Mouse (Mus musculus): ENCODE results near the gene Pde5a.

DNA sequence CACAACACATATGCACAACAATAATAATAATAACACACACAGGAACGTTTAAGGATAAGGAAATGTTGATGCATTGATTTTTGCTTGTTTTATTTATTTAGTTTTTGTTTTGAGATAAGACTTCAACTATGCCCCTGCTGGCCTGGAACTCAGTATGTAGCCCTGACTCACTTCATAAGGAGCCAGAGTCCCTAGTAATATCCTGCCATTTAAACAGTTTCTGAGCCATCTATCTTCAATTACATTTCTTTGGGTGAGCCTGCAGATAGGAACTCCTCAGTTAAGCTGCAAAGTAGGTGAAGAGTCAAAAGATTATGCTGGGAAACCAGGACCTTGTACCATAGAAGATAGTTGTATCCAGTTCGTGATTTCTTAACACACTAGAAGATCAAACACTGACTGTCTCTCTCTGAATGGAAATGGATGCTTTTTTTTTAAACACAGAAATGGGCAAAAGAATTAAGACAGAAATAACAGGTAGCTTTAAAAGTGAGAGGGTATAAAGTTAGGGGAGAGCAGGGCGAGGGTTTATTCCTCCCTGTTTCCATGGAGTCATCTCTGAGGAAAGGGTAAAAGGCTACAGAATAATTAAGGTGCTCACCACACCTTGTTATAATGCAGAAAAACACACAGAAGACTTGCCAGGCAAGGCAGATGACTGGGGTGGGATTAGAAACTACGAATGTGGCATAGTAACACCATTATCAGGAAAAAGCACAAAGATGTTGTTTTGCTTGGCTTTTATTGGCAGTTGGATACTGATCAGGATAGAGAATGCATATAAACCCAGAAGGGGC is 159.0 kb downstream of the Pde5a start:
- TF ChIP-seq FLI1 (IDR thresholded peaks at IDR 0.05; ENCODE audit: low read length) (no peak), GATA1 (IDR thresholded peaks at IDR 0.05; ENCODE audit: borderline replicate concordance, low read length) (no peak)

Data from megakaryocyte, embryonic 14.5 days (primary cell).